ENCODE assay signal across 11 mouse cellular contexts in genomic region chr19:36808426-36809105, GRCm38 (mm10). TPM values are rescaled to one million over a fixed set of nuclear protein-coding genes. Genes with fewer than 3 reads are reported as not detected.
DNase-seq lines count a peak whose midpoint lies in the region; ATAC-seq and TF ChIP-seq lines count a peak whose summit lies in the region.
"Had no signal": no experiment of that assay in that cellular context is flagged by ENCODE, and none has a peak within 500 bp of the region (broad histone marks: within the 10 kb centered on the region; RNA-seq: fewer than 3 reads in every experiment).

No protein-coding gene starts in this region.

- no peak overlapping the region for H3K27ac ChIP-seq in limb, embryonic 13.5 days
- no peak overlapping the region for H3K27ac ChIP-seq in limb, embryonic 10.5 days
- H3K27ac ChIP-seq in hindbrain, embryonic 16.5 days (ENCODE audit: low read depth, low read length): no peak overlapping the region
- peak overlapping the region; percentile 54 for H3K27ac ChIP-seq in kidney, postnatal 0 days
- no peak overlapping the region for H3K27ac ChIP-seq in small intestine, adult 2 months (ENCODE audit: insufficient read depth, low read depth, low read length)
- no peak overlapping the region for H3K27ac ChIP-seq in forebrain, embryonic 16.5 days (ENCODE audit: low read length)
- H3K27ac ChIP-seq: layer of hippocampus, adult 2 months had no signal

- H3K4me3 ChIP-seq in limb, embryonic 13.5 days: no peak overlapping the region
- no peak overlapping the region for H3K4me3 ChIP-seq in limb, embryonic 10.5 days
- no peak overlapping the region for H3K4me3 ChIP-seq in hindbrain, embryonic 16.5 days (ENCODE audit: low read length)
- H3K4me3 ChIP-seq in kidney, postnatal 0 days (replicated peaks; ENCODE audit: low read depth, low read length): no peak overlapping the region
- H3K4me3 ChIP-seq in small intestine, adult 2 months (ENCODE audit: low read depth, low read length): peak overlapping the region; percentile 25
- no peak overlapping the region for H3K4me3 ChIP-seq in forebrain, embryonic 16.5 days (replicated peaks; ENCODE audit: low read length)
- H3K4me3 ChIP-seq: layer of hippocampus, adult 2 months; megakaryocyte, embryonic 14.5 days had no signal

- TF ChIP-seq POLR2A in small intestine, adult 2 months (IDR thresholded peaks at IDR 0.05; ENCODE audit: low read depth, low read length): no peak

- DNase-seq in limb, embryonic 10.5 days (ENCODE audit: low spot score): no peak
- no peak for DNase-seq in kidney, postnatal 0 days (ENCODE audit: low spot score)
- no peak for DNase-seq in layer of hippocampus, adult 8-10 months (ENCODE audit: low spot score in 2 of 2)
- DNase-seq in adipocyte (ENCODE audit: low spot score): no peak
- DNase-seq: thymus, postnatal 4 days had no signal

- WGBS in limb, embryonic 13.5 days: 51% methylated on average over 21 of the region's 21 CpGs
- WGBS in limb, embryonic 10.5 days: 73% methylated on average over 21 of the region's 21 CpGs
- WGBS in hindbrain, embryonic 16.5 days: 46% methylated on average over 21 of the region's 21 CpGs
- 42% methylated on average over 21 of the region's 21 CpGs for WGBS in kidney, postnatal 0 days
- WGBS in small intestine, adult 2 months: 28% methylated on average over 21 of the region's 21 CpGs
- WGBS in forebrain, embryonic 16.5 days: 65% methylated on average over 21 of the region's 21 CpGs

- H3K4me2 ChIP-seq in limb, embryonic 13.5 days (replicated peaks): peak overlapping the region; percentile 41
- H3K4me2 ChIP-seq in hindbrain, embryonic 16.5 days (ENCODE audit: low read length): peak overlapping the region; percentile 39
- peak overlapping the region; percentile 39; the same call in 1 of the 2 replicates for H3K4me2 ChIP-seq in kidney, postnatal 0 days (ENCODE audit: low read length)
- no peak overlapping the region for H3K4me2 ChIP-seq in forebrain, embryonic 16.5 days (ENCODE audit: low read length)

- H3K9ac ChIP-seq in limb, embryonic 13.5 days: no peak overlapping the region
- H3K9ac ChIP-seq in hindbrain, embryonic 16.5 days (ENCODE audit: low read depth, low read length): no peak overlapping the region
- 0 out of 2 replicates have a peak overlapping the region, but pooled peaks have one; percentile 5 for H3K9ac ChIP-seq in kidney, postnatal 0 days (ENCODE audit: low read depth, low read length)
- H3K9ac ChIP-seq in forebrain, embryonic 16.5 days (replicated peaks; ENCODE audit: low read depth, low read length): no peak overlapping the region

- 0 out of 2 replicates have a peak, but pooled peaks cover 3% of the 10 kb centered on the region for H3K4me1 ChIP-seq in limb, embryonic 13.5 days
- peaks cover 3% of the 10 kb centered on the region; the same call in 1 of the 2 replicates for H3K4me1 ChIP-seq in limb, embryonic 10.5 days
- peaks cover 3% of the 10 kb centered on the region; the same call in 1 of the 2 replicates for H3K4me1 ChIP-seq in hindbrain, embryonic 16.5 days (ENCODE audit: control insufficient read depth, insufficient read depth, low read depth, low read length)
- H3K4me1 ChIP-seq in kidney, postnatal 0 days (replicated peaks; ENCODE audit: insufficient read depth, low read length): no peaks in the 10 kb centered on the region
- H3K4me1 ChIP-seq in small intestine, adult 2 months (ENCODE audit: control insufficient read depth, insufficient read depth, insufficient read length, low read length): no peaks in the 10 kb centered on the region
- H3K4me1 ChIP-seq in forebrain, embryonic 16.5 days (replicated peaks; ENCODE audit: control insufficient read depth, insufficient read depth, low read length): no peaks in the 10 kb centered on the region

- H3K9me3 ChIP-seq in limb, embryonic 13.5 days: no peaks in the 10 kb centered on the region
- H3K9me3 ChIP-seq in limb, embryonic 10.5 days (replicated peaks): no peaks in the 10 kb centered on the region
- H3K9me3 ChIP-seq in hindbrain, embryonic 16.5 days (ENCODE audit: control insufficient read depth, low read length): no peaks in the 10 kb centered on the region
- no peaks in the 10 kb centered on the region for H3K9me3 ChIP-seq in kidney, postnatal 0 days (replicated peaks; ENCODE audit: low read length)
- H3K9me3 ChIP-seq in forebrain, embryonic 16.5 days (ENCODE audit: control insufficient read depth, low read length): no peaks in the 10 kb centered on the region
- H3K9me3 ChIP-seq: megakaryocyte, embryonic 14.5 days had no signal

- no peaks in the 10 kb centered on the region for H3K27me3 ChIP-seq in limb, embryonic 13.5 days
- H3K27me3 ChIP-seq in limb, embryonic 10.5 days (ENCODE audit: low read depth, poor library complexity, severe bottlenecking): no peaks in the 10 kb centered on the region
- no peaks in the 10 kb centered on the region for H3K27me3 ChIP-seq in hindbrain, embryonic 16.5 days (replicated peaks; ENCODE audit: control insufficient read depth, insufficient read depth, low read length)
- no peaks in the 10 kb centered on the region for H3K27me3 ChIP-seq in kidney, postnatal 0 days (ENCODE audit: insufficient read depth, low read length)
- no peaks in the 10 kb centered on the region for H3K27me3 ChIP-seq in small intestine, adult 2 months (ENCODE audit: control insufficient read depth, insufficient read depth, low read length)
- H3K27me3 ChIP-seq in forebrain, embryonic 16.5 days (replicated peaks; ENCODE audit: control insufficient read depth, insufficient read depth, low read length): no peaks in the 10 kb centered on the region

- H3K36me3 ChIP-seq in limb, embryonic 13.5 days: no peaks in the 10 kb centered on the region
- no peaks in the 10 kb centered on the region for H3K36me3 ChIP-seq in limb, embryonic 10.5 days
- no peaks in the 10 kb centered on the region for H3K36me3 ChIP-seq in hindbrain, embryonic 16.5 days (ENCODE audit: control insufficient read depth, insufficient read depth, low read length)
- no peaks in the 10 kb centered on the region for H3K36me3 ChIP-seq in kidney, postnatal 0 days (ENCODE audit: insufficient read depth, low read length)
- H3K36me3 ChIP-seq in small intestine, adult 2 months (ENCODE audit: control insufficient read depth, insufficient read depth, low read length): no peaks in the 10 kb centered on the region
- H3K36me3 ChIP-seq in forebrain, embryonic 16.5 days (ENCODE audit: control insufficient read depth, insufficient read depth): no peaks in the 10 kb centered on the region

- no peak for TF ChIP-seq CTCF in kidney, postnatal 0 days (IDR thresholded peaks at IDR 0.05; ENCODE audit: low read depth)
- TF ChIP-seq CTCF in small intestine, adult 2 months (IDR thresholded peaks at IDR 0.05; ENCODE audit: extremely low read depth, insufficient read length, insufficient replicate concordance, low read depth, low read length): no peak

- ATAC-seq in limb, embryonic 13.5 days (ENCODE audit: low FRiP score, low read depth): no peak
- no peak for ATAC-seq in hindbrain, embryonic 16.5 days
- ATAC-seq in kidney, postnatal 0 days (replicated peaks; ENCODE audit: low FRiP score, low read depth): peak; percentile 74
- no peak for ATAC-seq in forebrain, embryonic 16.5 days

RNA-seq across cellular contexts. Expression of gene Tnks2, which starts 25.5 kb away (rescaled TPM):
- polyA plus RNA-seq in limb, embryonic 13.5 days (2015; fragmentation: Nextera tagmentation; extraction: Ambion mirVana): 51.8 and 52.3 TPM in 2 replicates
- 62.2 and 71.8 TPM in 2 replicates for polyA plus RNA-seq in limb, embryonic 10.5 days (2016; fragmentation: Nextera tagmentation; extraction: Ambion mirVana)
- 19.0 and 36.7 TPM in 2 replicates for polyA plus RNA-seq in hindbrain, embryonic 16.5 days (2015; fragmentation: Nextera tagmentation; extraction: Ambion mirVana)
- 34.9 and 38.1 TPM in 2 replicates for polyA plus RNA-seq in kidney, postnatal 0 days (2015; fragmentation: Nextera tagmentation; extraction: Ambion mirVana)
- 6.6 and 13.2 TPM in 2 replicates for polyA plus RNA-seq in small intestine, adult 2 months (2012; rRNA removed)
- total RNA-seq in layer of hippocampus, adult 8-10 months (2022): 100 to 1,000 TPM; 113 to 120 (median 119) TPM
- polyA plus RNA-seq in forebrain, embryonic 16.5 days (2015; fragmentation: Nextera tagmentation; extraction: Ambion mirVana): 43.4 and 45.8 TPM in 2 replicates
